Mouse (Mus musculus) stomach, postnatal 0 days (tissue): ENCODE results near the gene Hdac4.

Source experiments
- CTCF ChIP-seq: IDR thresholded peaks from 2 replicates; pipeline ENCODE4 v1.5.1; 2016; ENCODE audit warnings: antibody characterized with exemption, low read depth, mild to moderate bottlenecking, moderate library complexity
- EP300 ChIP-seq: optimal IDR thresholded peaks from 2 replicates; pipeline ENCODE3; 2016; ENCODE audit warnings: antibody characterized with exemption

GRCm38 (mm10) chr1:92243549-92243948 is 48.0 kb upstream of the Hdac4 start:
- TF ChIP-seq CTCF (no peak), EP300 (no peak)
